Mouse (Mus musculus) adrenal gland, postnatal 25 days (tissue): ENCODE measurements at regions not wholly inside any gene's neighbourhood (a gene's known extent, or its start where the extent isn't known, plus 50 kb on each side); places are given as distances from the start of the nearest gene placed in this dataset.

Source experiments
- DNase-seq: peaks from one replicate; pipeline ENCODE4 v3.0.0; 2021; ENCODE audit warnings: mixed read lengths

DNA sequence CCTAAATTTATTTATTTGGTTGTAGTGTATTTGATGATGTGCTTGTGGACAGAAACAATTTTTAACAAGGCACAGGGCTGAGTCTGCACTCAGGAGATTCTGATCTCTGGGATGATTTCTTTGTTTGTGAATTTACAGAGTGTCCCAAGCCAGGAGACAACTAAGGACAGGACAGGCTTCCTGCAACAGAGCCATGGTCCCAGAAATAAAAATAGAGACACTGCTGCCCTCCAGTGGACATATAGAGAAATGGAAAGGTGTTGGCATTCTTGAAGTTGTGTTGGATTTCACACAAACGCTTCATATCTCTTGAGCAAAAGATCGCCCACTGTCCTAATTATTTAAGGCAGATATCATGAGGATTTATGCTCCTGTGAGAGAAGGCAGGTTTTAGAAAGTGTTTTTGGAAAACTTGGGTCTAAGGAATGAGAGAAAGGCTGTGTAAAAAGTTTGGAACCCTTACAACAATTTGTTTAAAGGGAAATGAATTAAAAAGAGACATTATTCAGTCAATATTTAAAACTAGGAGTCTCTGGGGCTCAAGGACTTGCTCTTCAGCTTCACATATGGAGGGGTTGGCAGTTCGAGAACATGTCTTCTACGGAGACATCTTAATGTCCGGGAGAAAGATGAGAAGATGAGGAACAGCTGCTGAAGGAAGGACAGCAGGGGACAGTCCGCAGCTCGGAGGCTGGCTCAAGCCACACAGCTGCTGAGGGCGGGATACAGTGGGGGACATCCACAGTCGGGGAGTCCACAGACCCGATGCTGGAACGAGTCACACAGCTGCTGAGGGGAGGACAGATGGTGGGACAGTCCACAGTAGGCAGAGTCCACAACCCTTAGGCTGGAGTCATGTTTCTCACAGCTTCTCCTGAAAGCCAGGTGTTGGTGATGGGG is 263.5 kb downstream of the Ankrd50 start:
- DNase-seq: no peak

- DNase-seq: no peak
Observed at GRCm38 (mm10) chr3:38209081-38209480, 275.6 kb downstream of the Ankrd50 start.

DNA sequence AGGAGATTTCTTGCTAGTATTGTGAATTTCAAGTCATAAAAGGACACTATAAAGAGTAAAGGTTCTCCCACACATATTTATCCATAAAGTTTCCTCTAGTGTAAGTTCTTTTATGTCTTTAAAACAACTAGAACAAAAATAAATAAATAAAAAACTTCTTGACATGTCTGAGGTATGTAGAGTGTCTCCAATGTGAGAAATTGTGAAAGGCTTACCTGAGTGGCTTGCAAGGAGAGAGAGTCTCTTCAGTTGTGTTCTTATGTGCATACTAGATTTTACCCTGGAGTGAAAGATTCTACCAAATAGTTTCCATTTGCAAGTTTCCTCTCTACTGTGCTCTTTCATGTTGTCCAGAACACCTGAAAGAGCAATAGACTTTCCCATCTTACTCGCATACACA is 276.8 kb downstream of the Ankrd50 start:
- no peak for DNase-seq

DNA sequence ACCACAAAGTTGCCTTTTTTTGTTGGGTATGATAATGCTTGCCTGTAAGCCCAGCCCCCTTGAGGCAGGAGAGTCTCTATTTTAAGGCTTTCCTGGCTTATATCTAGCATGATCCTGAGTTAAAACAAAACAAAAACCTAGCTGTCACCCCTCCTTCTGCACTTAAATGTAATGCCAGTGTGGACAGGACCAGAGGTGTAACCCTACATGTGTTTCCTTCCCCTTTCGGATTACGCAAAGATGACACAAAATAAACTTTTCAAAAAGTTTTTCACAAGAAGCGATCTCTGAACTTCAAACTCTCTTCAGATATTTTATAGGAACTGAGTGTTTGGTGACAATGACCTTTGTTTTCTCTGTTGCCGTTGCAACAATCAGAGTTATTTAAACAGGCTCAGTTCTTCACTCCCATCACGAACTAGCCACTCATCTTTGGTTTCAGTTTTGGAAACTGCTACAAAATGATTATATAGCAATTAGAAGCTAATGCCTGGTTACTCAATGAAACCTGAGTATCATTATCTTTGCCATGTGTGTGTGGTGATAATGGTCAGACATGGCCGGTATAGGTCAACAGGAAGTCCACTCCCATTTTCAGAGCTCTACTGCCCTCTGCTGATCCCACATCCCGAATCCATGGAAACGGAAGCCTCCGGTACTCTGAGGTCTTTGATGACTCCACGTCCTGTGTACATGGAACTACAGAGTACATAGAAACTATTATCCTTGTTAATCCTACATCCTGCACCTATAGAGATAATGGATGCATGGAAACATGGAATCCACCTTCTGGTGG is 282.6 kb downstream of the Ankrd50 start:
- peak; percentile 66 for DNase-seq

GRCm38 (mm10) chr3:38194001-38194400 is 290.6 kb downstream of the Ankrd50 start:
- DNase-seq: no peak

GRCm38 (mm10) chr3:38187406-38187896 is 297.2 kb downstream of the Ankrd50 start:
- no peak for DNase-seq

DNA sequence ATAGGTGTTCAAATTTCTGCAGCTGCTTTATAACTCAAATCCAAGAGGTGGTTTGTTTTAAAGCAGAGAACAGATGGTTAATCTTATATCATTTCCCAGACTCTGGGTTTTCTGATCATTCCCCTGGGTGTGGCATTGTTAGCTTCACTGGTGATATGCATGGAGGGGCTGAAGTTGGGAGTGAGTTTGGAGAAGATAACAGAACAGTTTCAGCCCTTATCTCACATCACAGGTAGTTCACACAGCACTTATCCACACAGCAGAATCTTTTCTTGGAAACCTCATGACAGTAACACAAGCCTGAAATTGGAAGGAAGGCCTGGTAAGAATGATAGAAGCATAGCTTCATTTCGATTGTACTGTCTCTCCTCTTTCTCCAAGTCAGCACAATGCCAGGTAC is 298.1 kb downstream of the Ankrd50 start:
- DNase-seq: no peak

- no peak for DNase-seq
Observed at GRCm38 (mm10) chr3:38178295-38178694, 306.3 kb downstream of the Ankrd50 start.

- no peak for DNase-seq
Observed at GRCm38 (mm10) chr3:38175946-38176345, 308.7 kb downstream of the Ankrd50 start.

GRCm38 (mm10) chr3:38174735-38175280 is 309.8 kb downstream of the Ankrd50 start:
- peak; percentile 5 for DNase-seq

GRCm38 (mm10) chr3:38152408-38152807 is 332.2 kb downstream of the Ankrd50 start:
- no peak for DNase-seq

- no peak for DNase-seq
Observed at GRCm38 (mm10) chr3:38151821-38152220, 332.8 kb downstream of the Ankrd50 start.

- DNase-seq: no peak
Observed at GRCm38 (mm10) chr3:38146663-38147062, 338.0 kb downstream of the Ankrd50 start.

DNA sequence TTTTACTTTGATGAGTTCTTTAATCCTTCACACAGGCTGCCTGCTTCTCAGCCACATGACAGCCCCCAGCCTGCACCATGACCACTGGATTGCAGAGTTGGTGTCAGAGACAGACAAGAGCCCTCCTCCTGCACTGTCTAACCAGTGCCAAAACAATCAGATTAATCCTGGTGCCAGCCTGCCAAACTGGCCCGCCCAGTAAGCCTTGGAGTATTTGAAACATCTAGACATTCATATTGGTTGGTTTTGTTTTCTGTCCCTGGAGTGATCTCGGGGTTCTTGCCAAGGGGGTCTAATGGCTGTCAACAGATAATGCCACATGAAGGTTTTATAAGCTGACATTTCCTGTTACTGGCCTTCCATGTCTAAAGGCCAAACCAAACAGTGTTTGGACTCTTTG is 339.2 kb downstream of the Ankrd50 start:
- no peak for DNase-seq

- peak; percentile 38 for DNase-seq
Observed at GRCm38 (mm10) chr3:38144650-38145049, 340.0 kb downstream of the Ankrd50 start.

GRCm38 (mm10) chr3:38143147-38143883 is 341.3 kb downstream of the Ankrd50 start:
- peak; percentile 57 for DNase-seq

- no peak for DNase-seq
Observed at GRCm38 (mm10) chr3:38139387-38139786, 345.3 kb downstream of the Ankrd50 start.

DNA sequence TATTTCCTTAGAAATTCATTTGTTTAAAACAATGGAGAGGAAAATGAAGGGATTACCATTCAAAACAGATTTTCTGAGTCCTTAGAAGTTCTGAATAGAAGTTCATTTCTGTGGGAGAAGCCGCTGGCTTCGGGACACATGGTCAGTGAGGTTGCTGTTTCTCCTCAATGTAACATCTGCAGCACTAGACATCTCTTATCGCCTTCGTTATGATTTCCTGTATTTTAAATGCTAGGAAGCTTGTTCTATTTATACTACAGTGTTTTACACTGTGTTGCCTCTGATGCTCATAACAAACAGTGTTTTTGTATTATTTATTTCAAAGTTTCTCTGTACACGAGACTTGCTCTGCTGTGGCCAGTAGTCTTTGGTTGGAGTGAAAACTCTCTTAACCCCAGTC is 346.6 kb downstream of the Ankrd50 start:
- DNase-seq: no peak

GRCm38 (mm10) chr3:38135808-38136214 is 348.8 kb downstream of the Ankrd50 start:
- DNase-seq: no peak

DNA sequence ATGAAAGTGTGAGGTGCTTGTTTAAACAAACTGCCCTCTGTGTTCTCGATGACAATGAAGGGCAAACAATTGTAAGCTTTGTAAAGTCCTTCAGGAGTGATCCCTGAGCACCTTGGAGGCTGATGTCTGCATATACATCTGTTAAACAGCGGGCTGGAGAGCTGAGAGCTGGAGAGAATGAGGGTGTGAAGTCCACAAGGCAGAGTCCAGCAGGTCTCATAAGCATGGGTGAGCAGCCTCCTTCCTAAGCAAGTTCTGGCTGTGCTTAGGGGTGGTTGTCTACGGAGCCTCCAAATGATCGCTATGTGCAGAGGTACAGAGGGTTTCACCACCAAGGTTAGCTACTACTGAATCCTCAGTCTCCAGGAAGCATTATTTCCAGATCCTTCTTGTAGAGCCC is 350.2 kb downstream of the Ankrd50 start:
- DNase-seq: no peak

DNA sequence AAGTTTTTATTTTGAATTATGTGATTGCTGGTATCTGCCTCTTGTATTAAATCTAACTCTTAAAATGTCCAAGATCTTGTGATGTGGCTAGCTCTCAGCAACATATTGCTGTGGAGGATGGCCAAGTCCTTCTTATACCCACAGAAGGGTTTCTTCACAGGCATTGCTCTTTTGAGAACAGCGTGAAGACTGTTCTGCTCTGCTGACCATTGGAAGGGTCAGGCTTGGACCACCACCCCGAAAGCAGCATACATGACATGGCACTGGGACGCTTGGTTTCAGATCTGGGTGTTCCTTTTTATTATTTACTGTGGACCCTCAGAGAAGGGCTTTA is 352.8 kb downstream of the Ankrd50 start:
- no peak for DNase-seq

DNA sequence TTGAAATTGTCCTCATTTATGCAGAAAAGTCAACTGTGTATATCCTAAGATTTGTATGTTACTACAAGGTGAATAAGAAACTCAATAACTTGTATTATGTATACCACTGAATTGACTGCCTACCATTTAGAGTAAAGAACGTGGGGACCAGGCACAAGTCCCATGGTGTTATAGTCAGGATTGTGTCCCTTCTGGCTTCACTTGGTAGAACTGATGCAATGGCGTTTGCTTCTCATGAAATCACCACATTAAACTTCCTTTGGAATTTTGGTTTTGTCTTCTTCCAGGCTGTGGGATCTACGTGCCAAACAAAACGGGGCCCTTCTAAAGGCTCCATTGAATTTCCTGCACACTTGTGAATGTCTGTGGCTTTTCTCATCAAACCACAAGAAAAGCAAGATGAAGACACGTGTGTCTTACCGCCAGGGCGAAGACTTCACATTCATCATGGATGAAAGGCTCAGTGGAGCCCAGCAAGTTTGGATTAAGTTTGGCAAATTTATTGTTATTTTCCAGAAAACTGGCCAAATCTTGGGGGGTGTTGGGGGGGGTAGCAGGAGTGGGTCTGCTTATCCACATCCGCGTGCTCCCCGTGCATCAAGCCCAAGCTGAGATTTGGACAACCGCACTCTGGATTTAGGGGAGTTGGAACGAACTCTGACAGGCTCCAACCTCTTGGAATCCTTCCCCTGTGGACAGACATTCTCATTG is 353.3 kb downstream of the Ankrd50 start:
- DNase-seq: no peak
